Mouse (Mus musculus) liver, embryonic 14.5 days (tissue): Measurements from ENCODE around the gene C1qtnf3.

Experiments
- CTCF ChIP-seq: IDR thresholded peaks from 2 replicates; pipeline ENCODE4 v1.5.1; 2016; ENCODE audit warnings: antibody characterized with exemption, low read depth, control low read depth
- EP300 ChIP-seq: IDR thresholded peaks from 2 replicates; pipeline ENCODE4 v1.6.1; 2016; ENCODE audit warnings: antibody characterized with exemption, low read depth

- TF ChIP-seq EP300 (no peak), CTCF (no peak)
Observed at GRCm38 (mm10) chr15:11010976-11011548, 58.9 kb downstream of the C1qtnf3 start.
